Mouse (Mus musculus) adrenal gland, adult 2 months (tissue): ENCODE results near the gene Pcx. TPM values are rescaled to one million over a fixed set of nuclear protein-coding genes. Genes with fewer than 3 reads are reported as not detected.
A peak's percentile ranks its signal among the peaks of the same experiment; 100 is the strongest.

Experiments used
- DNase-seq: peaks from one replicate; pipeline ENCODE4 v3.0.0; 2021
- polyA plus RNA-seq: library from polyadenylated mRNA; depleted of rRNA; stranded (reverse); fragments of >200 nt; gene quantifications from 2 replicates; pipeline ENCODE4 v1.2.3, GENCODE M21; 2012
- total RNA-seq, 2 experiments: library from RNA; stranded (reverse); gene quantifications; 2 replicates each; pipeline ENCODE4 v1.2.3; 2021

Gene Pcx
- total and polyA plus RNA-seq, 3 experiments = 524 to 579 (median 536) TPM

DNA sequence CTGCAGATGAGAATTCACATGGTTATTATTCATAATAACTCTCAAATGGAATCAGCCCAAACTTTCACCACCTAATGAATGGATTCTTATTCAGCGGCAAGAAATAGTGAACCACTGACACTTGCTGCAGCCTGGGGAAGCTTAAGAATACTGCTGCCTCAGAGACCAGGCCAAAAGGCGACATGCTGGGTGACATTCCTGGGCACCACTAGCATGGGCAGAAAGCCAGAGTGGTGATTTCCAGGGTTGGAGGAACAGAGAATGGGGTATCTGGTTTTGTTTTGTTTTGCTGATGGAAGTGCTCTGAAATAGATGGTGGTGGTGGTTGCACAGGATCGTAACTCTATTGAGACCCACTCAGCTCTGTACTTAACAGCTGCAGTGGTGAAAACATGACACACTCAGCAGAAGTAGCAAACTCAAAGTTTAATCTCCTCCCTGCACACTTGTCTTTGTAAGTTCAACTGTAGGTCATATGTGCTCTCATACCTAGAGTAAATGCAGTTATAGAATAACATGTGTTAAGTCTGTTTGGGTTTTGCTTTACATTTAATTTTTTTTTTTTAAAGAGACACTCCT is 38.1 kb downstream of the Pcx start:
- DNase-seq = no peak

DNA sequence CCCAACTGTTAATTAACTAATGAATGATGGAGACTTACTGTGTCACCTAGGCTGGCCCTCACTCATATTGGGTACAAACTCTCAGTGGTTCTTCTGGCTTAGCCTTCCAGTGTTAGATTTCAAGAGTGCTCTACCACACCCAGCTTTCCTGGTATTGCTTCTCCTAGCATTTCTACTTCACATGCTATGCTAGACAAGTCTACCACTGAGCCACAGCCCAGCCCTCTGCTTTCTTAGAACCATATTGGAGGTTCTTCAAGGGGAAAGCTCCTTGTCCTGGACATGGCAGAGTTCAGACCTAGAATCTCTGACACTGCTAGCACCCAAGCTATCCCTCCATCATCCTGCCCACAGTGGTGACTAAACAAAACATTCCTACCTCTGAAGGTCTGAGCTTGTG is 44.0 kb downstream of the Pcx start:
- no peak for DNase-seq

DNA sequence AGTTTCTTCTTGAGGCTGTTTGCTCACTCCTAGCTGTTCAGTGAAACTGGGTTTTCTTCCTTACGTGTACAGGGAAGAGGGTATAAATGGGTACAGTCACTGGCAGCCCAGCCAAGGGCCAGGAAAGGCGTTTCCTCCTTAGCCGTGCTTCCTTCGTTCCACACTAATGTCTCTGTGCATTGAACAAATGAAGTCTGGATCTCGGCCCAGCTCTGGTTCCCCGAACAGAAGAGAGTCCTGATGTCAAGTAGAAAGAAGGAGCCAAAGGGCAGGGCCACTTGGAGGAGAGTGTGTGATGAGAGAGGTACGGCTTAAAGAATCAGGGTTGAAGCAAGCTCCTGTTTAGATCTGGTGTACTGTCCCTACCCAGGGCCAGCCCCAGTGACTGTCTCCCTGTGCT is 44.8 kb downstream of the Pcx start:
- DNase-seq = no peak

DNA sequence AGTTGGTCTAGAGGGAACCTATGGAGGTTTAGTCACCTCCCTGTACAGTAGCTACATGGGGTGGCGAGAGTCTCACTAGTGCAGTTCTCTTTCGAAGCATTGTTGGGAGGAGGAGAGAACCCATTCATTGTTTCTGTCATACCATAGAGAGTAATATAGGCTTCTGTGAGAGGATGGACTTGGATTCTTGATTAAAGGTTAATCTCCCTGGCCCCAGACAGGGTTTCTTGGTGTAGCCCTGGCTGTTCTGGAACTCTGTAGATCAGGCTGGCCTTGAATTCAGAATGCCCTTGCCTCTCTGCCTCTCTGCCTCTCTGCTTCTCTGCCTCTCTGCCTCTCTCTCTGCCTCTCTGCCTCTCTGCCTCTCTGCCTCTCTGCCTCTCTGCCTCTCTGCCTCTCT is 46.5 kb downstream of the Pcx start:
- DNase-seq = no peak

DNA sequence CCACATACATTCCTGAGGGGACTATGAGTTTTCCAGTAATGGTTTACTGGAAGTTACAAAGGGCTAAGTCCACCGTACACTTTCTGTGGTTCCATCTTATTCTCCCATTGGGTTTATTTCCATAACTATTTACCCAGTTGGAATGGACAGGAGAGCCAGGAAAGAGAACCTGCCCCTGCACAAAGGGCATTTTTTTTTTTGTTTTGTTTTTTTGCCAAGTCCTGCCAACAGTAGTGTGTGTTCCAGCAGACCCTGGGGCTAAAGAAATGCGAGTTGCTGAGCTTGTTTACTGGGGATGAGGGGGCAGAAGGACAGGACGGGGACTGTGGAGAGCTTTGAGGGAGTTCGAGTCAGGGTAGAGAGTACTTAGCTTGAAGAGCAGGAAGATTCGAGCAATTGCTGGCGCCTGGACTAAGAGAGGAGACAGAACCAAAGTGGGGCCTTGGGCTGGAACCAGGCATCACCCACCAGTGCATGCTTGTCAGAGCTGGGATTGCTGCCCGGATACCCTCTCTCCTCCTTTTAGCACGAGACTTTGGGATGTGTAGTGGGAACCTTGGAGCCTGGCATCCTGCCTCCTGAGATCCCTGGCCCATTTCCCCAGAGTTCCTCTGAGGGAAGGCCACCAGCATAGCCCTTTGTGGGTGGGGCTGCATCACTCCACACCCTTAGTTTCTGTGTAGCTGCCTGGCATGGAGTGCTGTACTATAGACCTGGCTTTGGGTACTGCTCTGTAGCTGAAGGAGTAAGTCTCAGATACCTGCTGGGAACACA is 47.7 kb downstream of the Pcx start:
- DNase-seq = peak; percentile 69

DNA sequence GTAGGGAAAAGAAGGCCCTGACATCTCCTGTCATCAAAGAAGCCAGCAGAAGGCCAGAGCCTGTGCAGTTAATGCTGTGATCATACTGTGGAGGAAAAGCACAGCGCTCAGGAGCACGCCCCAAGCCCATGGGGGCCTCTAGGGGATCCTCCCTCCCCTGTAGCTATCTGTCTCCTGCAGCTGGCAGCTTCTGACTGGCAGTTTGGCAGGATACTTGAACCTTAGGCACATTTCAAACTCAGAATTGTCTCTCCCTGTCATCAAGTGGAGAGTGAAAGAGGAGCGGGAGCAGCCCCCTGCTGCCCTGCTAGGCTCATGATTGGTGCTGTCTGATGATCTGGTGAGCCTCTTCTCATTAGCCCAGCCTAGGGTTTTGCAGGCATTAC is 48.3 kb downstream of the Pcx start:
- no peak for DNase-seq

DNA sequence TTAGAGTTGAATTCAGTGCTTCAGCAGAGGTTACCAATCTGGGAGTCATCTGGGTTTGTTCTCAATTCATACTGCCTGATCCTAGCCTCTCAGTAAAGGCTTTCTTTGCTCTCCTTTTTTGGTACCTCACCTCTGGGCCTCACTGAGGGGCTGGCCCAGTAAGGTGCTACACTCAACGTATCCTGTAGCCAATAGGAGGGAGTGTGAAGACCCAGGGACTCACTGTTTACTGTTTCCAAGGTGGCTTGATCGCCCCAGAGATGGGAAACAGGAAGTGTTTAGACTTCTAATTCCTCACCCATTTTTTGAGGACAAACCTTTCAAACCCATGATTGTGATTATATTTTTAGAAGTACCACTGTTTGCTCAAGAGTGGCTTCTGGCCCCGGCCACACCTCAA is 48.7 kb downstream of the Pcx start:
- DNase-seq = no peak

DNA sequence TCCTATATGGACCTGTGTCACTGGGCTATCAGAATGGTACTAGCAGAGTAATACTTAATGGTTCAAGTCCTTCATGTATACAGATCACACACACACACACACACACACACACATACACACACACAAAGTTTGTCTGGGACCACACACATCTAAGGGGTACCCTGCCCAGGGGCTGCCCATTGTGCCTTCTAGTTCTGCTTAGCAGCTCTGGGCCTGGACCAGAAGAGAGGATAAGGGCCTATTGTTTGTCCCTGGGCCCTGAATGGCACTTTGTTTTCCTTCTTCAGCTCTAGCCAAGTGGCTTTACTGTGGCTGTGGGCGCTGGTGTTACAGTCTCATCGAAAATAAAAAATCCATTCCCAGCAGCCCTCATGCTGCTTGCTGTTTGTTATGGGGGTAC is 49.3 kb downstream of the Pcx start:
- DNase-seq = no peak

DNA sequence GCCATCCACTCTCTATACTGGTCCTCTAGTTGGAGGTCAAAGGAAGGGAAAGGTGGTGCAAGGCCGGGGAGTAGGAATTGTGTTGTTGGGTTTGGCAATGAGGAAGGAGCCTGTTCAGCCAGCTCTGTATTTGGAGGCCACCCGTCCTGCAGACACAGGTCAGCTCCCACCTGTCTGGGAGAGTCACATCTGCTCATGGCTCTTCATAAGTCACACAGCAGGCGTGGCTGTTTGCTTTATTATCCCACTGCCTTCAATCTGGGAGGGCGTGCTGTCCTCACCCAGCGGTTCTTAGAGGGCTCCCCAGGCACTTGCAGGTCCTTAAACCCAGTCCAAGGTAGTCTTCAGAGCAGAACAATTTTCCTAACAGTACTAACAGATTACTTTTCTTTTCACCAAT is 49.9 kb downstream of the Pcx start:
- no peak for DNase-seq

DNA sequence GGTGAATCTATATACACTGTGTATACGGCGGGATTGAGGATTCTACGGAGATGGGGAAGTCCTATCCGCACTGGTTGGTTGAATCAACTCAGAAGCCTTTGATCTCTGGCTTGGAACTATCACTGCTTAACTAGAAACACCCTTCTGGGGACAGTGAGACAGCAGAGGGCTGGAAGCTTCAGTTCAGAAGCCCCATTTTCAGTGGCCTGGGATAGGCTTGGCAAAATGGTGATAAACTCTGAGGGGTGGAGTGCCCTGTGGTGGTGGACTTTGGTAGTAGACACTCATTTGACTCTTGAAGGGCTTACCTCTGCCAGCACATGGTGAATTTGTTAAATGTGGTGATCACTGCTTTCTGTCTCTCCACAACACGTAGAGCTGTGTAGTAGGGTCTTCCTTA is 55.4 kb downstream of the Pcx start:
- DNase-seq = no peak

DNA sequence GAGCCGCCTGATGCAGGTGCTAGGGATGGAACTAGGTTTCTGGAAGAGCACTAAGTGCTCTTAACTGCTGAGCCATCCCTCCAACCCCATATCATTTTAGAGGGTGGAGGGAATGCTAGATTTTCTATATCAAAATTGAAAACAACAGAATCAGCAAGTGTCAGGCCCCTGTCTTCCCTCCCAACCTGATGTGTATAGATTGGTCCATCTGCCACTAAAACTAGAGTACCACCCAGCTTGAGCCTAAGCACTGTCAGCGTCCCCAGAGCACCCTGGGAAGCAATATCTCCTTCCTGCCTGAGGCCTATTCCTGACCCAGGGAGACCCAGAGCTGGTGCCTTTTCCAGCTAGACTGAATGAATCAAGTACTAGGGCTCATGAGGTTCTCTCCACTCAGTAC is 56.6 kb downstream of the Pcx start:
- DNase-seq = no peak

DNA sequence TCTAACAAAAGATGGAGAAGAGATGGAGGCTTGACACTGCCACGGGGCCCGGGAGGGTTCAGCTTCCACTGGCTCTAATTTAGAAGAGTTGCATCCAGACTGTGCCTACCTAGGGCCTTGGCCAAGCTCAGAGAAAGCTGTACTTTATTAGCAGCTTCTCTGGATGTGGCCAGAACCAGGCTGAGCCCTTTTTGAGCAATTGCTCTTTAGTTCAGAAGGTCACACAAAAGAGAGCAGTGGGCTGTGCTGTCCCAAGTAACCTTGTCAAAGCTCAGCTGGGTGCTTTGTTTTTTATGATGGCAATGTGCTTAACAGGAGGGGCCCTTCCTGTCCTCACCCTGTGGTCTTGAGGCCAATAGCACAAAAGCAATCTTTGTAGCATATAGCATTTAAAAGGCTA is 57.4 kb downstream of the Pcx start:
- no peak for DNase-seq

DNA sequence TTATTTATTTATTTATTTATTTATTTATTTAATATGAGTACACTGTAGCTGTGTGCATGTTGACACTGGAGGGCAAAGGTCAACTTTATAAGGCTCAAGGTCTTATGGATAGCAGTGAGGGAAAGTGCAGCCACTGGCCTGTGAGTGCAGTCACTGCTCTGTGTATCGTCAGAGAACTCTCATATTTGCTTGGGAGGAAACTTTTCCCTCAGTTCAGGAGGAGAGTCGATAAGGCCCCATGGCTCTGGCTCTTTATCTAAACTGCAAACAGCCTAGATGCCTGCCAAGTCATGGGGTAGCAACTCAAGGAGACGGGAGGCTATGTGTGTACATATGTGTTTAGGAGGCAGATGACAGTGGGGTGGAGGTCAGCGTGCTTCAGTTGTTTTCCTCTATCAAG is 58.6 kb downstream of the Pcx start:
- DNase-seq = no peak

DNA sequence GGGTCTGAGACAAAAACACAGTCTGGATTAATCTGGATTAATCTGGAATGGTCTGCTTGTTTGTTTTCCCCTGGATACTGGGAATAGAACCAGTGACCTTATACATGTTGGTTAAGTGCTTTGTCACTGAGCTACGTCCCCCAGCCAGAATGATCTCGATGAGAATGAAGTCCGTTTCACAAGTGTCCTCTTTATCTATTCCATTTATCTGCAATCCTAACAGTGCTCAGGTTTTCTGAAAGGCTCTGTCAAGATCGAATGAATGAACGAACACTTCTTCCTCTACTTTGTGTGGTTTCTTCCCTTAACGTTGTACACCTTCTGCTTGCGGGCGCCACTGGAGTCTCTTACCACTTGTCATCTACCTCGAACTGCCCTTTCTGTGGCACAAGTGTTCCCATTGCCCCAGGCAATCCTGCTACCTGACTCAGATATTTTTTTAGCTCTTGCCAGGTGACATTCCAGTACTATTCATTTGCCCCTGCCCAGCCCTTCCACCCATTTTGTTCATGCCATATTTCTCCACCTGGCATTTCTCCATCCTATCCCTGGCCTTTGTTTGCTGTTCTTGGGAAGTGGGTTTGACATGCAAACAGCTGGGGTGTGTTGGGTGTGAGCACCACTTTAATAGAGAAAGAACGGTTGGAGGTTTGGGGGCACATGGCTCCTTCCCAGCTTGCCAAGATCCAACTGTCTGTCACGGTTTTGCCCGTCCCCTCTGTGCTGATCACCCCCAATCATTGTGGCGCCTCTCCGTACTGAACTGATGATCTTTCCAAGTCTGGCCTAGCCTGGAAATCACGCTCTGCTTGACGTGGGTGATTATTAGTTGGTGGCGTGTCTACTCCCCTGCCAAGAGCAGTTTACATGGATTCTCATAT is 59.3 kb downstream of the Pcx start:
- DNase-seq = no peak

DNA sequence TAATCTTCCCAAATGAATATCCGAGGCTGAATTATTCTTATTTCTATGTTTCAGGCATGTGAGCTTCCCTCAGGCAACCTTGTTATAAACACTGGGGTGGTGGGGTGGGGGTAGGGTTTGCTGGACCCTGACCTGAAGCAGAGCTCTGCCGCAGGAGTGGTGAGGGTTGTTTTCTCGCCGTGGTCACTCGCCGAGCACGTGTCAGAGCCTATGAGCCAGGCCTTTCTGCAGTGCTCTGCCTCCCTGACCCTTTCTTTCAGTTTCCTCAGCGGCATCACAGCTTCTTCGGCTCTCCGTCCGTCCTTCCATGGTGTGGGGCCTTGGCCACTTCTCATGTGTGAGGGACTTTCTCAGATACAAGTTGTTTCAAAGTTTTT is 60.0 kb downstream of the Pcx start:
- DNase-seq = no peak

DNA sequence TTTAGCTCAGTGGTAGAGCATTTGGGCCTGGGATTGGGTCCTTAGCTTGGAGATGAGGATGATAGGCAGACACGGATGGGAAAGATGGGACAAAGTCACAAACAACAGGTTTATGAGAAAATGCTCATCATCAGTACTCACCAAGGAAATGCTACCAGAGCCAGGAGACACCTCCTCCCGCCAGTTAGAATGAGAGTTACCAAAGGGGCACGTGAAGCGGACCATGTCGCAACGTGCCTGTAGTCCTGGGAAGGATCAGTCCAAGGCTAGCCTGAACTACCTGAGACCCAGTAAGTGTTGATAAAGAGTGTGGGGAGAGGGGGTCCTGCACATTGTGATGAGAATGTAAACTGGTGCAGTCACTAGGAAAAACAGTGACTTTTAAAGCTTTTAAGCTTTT is 60.5 kb downstream of the Pcx start:
- DNase-seq = no peak

DNA sequence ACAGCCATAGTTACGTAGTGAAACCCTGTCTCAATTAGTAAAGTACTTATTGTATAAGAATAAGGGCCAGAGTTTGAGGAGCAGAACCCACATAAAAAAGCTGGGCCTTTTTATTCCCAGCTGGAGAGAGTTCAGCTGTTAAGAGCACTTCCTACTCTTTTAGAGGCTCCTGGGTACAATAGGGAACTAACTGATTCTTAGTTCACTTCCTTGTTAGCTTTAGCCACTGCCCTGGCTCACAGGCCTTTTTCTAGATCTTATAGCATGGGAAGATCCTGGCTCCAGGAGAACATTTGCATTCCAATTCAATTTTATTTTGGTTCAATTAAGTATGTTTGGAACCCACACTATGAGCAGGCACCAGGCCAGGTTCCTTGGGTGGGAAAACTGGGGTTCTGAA is 61.4 kb downstream of the Pcx start:
- DNase-seq = no peak

DNA sequence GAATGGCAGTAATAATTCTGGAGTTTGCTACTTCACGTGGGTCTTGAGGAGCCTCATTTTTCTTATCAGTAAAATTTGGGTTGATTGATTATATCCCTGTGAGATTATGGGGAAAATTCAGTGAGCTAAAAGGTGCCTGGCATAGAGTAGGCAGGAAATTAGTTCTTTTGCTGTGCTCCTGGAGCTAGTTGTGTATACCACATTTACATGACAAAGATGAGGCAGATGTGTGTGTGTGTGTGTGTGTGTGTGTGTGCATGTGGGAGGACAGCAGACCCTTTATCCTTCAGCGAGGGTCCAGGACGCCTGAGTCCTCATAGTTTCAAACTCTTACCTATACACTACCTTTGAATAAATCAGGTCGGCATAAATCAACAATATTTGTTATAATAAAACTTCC is 61.8 kb downstream of the Pcx start:
- DNase-seq = no peak

DNA sequence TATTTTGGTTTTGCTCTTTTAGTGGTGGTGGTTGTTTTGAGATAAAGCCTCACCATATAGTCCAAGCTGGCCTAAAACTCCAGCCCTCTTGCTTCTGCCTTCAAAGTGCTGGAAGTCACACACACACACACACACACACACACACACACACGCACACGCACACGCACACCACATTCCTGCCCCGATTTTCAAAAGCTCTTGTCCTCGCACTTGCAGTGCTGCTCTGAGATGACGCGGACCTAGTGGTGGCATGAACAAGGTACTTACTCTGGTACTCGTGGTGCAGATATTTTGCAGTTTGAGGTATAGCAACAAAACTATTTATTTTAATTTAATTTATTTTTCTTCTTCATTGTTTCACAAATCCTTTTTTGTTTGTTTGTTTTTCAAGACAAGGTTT is 62.2 kb downstream of the Pcx start:
- DNase-seq = no peak

DNA sequence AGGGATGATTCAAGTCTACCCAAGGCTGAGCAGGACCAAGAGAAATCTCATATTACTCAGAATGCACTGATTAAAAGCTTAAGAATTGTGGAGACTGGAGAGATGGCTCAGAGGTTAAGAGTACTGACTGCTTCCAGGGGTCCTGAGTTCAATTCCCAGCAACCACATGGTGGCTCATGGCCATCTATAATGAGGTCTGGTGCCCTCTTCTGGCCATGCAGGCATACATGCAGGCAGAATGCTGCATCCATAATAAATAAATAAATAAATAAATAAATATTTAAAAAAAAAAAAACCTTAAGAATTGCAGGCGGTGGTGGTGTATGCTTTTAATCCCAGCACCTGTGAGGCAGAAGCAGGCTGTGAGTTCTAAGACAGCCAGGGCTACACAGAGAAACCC is 63.0 kb downstream of the Pcx start:
- DNase-seq = no peak

DNA sequence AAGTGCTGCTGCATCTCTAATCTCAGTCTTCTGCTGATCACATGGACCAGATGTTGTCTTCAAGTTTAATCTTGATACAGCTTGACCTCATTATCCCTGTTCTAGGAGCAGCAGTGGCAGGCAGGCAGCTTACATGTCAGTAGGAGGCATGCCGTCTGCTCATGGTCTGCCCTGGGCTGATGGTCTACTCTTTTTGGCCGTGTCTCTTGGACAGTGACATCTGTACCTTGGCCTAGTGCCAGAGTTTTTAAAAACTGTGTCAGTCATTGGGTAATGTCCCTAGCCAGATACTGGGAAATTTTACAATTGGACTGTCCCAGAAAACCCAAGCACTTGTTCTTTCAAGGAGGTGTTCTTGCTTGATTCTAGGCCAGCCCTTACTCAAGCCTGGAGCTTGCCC is 68.5 kb downstream of the Pcx start:
- DNase-seq = peak; percentile 77

DNA sequence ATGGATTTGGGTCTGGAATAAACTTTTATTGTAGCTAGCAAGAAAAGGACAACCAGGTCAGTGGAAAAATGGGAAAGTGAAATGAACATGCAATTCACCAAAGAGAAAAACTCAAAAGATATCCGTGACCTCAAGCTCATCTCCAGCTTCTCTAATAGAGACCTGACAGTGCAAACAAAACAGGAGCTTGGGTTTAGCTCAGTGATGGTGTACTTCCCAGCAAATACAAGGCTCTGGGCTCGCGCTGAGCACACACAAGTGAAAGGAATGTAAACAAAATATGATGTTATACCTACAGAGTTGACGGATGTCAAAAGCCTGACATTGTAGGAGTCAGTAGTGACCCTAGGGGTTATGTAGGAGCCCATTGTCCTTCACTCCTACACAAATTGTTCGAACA is 69.0 kb downstream of the Pcx start:
- no peak for DNase-seq

DNA sequence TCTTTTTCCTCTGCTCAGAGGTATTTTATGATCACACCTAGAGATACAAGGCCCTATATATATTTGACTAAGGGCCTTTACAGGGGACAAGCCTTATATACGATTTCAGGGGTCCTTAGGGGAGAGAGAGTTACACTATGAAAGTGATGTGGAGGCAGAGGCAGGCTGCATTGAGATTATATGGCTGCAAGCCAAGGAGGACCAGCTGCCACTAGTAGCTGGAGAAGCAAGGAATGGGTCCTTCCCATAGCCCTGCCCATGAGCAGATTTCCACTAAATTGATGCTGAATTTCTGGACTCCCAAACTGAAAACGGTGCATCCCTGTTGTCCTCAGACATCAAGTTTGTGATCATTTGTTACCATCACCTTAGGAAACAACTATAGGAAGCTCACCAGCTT is 73.6 kb downstream of the Pcx start:
- no peak for DNase-seq
